Mouse (Mus musculus) liver, embryonic 14.5 days (tissue): ENCODE data around the gene Snx1.

Source experiments
- CTCF ChIP-seq: IDR thresholded peaks from 2 replicates; pipeline ENCODE4 v1.5.1; 2016; ENCODE audit warnings: antibody characterized with exemption, low read depth, control low read depth
- EP300 ChIP-seq: IDR thresholded peaks from 2 replicates; pipeline ENCODE4 v1.6.1; 2016; ENCODE audit warnings: antibody characterized with exemption, low read depth

- TF ChIP-seq EP300 (no peak), CTCF (peak; percentile 58)
Measured at GRCm38 (mm10) chr9:66155534-66155933, 29.1 kb upstream of the Snx1 start.
